Mouse (Mus musculus) adrenal gland, adult (tissue): ENCODE measurements at regions not wholly inside any gene's neighbourhood (a gene's known extent, or its start where the extent isn't known, plus 50 kb on each side); places are given as distances from the start of the nearest gene placed in this dataset.
A peak's percentile ranks its signal among the peaks of the same experiment; 100 is the strongest.

ENCODE experiments used
- DNase-seq, 2 experiments: peaks; one replicate each; pipeline ENCODE4 v3.0.0; 2022 to 2023; ENCODE audit warnings: low spot score in 1 of 2; ENCODE audit not compliant: inconsistent age in 2 of 2

GRCm38 (mm10) chr3:151938472-151939029 is 101.1 kb upstream of the Ptgfr start:
- no peak for DNase-seq

- DNase-seq, result no peak
These were observed 94.2 kb upstream of the Ptgfr start for GRCm38 (mm10) chr3:151931656-151932055.

GRCm38 (mm10) chr3:151931096-151931495 is 93.7 kb upstream of the Ptgfr start:
- no peak for DNase-seq

GRCm38 (mm10) chr3:151914010-151914513 is 76.6 kb upstream of the Ptgfr start:
- peak; percentile 11 to 30 for DNase-seq

- DNase-seq, result peak; percentile 9 to 39
These were observed 74.9 kb upstream of the Ptgfr start for GRCm38 (mm10) chr3:151912292-151912691.

GRCm38 (mm10) chr3:151910851-151911250 is 73.4 kb upstream of the Ptgfr start:
- no peak for DNase-seq

GRCm38 (mm10) chr3:151909344-151909743 is 71.9 kb upstream of the Ptgfr start:
- DNase-seq, result no peak

- no peak for DNase-seq
These were observed 71.5 kb upstream of the Ptgfr start for GRCm38 (mm10) chr3:151908886-151909285.

- no peak for DNase-seq
These were observed 68.3 kb upstream of the Ptgfr start for GRCm38 (mm10) chr3:151905775-151906174.

GRCm38 (mm10) chr3:151903169-151903568 is 65.7 kb upstream of the Ptgfr start:
- no peak for DNase-seq

- DNase-seq, result no peak
These were observed 64.9 kb upstream of the Ptgfr start for GRCm38 (mm10) chr3:151902216-151902827.

- no peak for DNase-seq
These were observed 62.2 kb upstream of the Ptgfr start for GRCm38 (mm10) chr3:151899676-151900075.

- DNase-seq, result no peak
These were observed 61.7 kb upstream of the Ptgfr start for GRCm38 (mm10) chr3:151899094-151899493.

- no peak for DNase-seq
These were observed 58.9 kb upstream of the Ptgfr start for GRCm38 (mm10) chr3:151896320-151896719.

GRCm38 (mm10) chr3:151894712-151895111 is 57.3 kb upstream of the Ptgfr start:
- no peak for DNase-seq

GRCm38 (mm10) chr3:151893421-151894235 is 56.2 kb upstream of the Ptgfr start:
- peak in 1 of 2 experiments; percentile 29 for DNase-seq

- DNase-seq, result peak; percentile 64 to 86
These were observed 54.4 kb upstream of the Ptgfr start for GRCm38 (mm10) chr3:151891760-151892253.

GRCm38 (mm10) chr3:151891336-151891735 is 53.9 kb upstream of the Ptgfr start:
- no peak for DNase-seq

- DNase-seq, result no peak
These were observed 52.3 kb upstream of the Ptgfr start for GRCm38 (mm10) chr3:151889738-151890137.
